Mouse (Mus musculus): ENCODE data around the gene Tmem30b.

DNA sequence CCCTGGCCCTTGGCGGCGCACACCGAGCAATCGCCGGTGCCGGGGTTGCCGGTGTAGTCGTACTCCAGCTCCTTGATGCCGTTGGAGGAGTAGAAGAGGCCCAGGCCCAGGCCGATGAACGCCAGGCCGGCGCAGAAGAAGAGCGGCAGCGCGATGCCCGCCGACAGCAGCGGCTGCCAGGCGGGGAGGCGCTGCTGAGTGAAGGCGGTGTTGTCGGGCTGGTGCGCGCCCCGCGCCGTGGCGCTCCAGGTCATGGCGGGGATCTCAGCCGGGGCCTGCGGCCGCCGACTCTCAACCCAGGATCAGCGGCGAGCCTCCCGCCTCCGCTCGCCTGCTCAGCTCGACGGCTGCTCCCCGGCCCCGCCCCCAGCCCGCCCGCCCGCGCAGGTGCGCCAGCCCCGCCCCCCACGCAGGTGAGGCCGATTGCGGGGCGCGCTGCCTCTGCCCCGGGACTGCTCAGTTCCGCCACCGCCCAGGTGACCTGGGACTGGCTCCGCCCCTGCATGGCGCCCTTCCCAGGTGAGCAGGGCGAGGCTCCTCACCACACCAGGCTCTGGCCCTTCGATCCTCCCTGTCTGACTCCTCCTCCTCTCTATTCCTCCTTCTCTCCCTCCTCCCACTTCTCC, at the start of gene Tmem30b:
- TF ChIP-seq CTCF (IDR thresholded peaks at IDR 0.05; ENCODE audit: insufficient read depth, low read depth, low read length): no peak
- no peak for TF ChIP-seq POLR2A (IDR thresholded peaks at IDR 0.05; ENCODE audit: insufficient read depth, low read depth, low read length)
